Mouse (Mus musculus) stomach, postnatal 0 days (tissue): Measurements from ENCODE around the gene Sh3pxd2b. TPM values are rescaled to one million over a fixed set of nuclear protein-coding genes. Genes with fewer than 3 reads are reported as not detected.

Experiments
- ATAC-seq: fragments of 200-750 bp; cut with Nextera tagmentation; 2 replicates; pipeline ENCODE4 v1.8.0; 2017; ENCODE audit not compliant: low FRiP score, low TSS enrichment
- DNase-seq: peaks from one replicate; pipeline ENCODE4 v3.0.0-alpha.2; 2016; ENCODE audit warnings: low spot score
- H3K27ac ChIP-seq: fragments of 300-500 bp; sonication (generic); replicated peaks from 2 replicates; pipeline ENCODE4 v1.5.1; 2014; ENCODE audit warnings: mild to moderate bottlenecking, control low read depth
- H3K27me3 ChIP-seq: fragments of 300-500 bp; sonication (generic); 2 replicates; pipeline ENCODE4 v1.6.1; 2014; ENCODE audit warnings: low read length; ENCODE audit not compliant: control insufficient read depth, insufficient read depth
- H3K36me3 ChIP-seq: fragments of 300-500 bp; sonication (generic); 2 replicates; pipeline ENCODE4 v1.6.1; 2014; ENCODE audit warnings: low read length, mixed read lengths; ENCODE audit not compliant: control insufficient read depth, insufficient read depth
- H3K4me1 ChIP-seq: fragments of 300-500 bp; sonication (generic); replicated peaks from 2 replicates; pipeline ENCODE4 v1.6.1; 2014; ENCODE audit warnings: antibody characterized with exemption; ENCODE audit not compliant: control insufficient read depth, insufficient read depth
- H3K4me2 ChIP-seq: fragments of 300-500 bp; sonication (generic); replicated peaks from 2 replicates; pipeline ENCODE4 v1.6.1; 2014; ENCODE audit warnings: low read depth, mild to moderate bottlenecking, control low read depth, moderate library complexity
- H3K4me3 ChIP-seq: fragments of 300-500 bp; sonication (generic); 2 replicates; pipeline ENCODE4 v1.5.1; 2014; ENCODE audit warnings: low read depth, low read length, control low read depth
- H3K9ac ChIP-seq: fragments of 300-500 bp; sonication (generic); 2 replicates; pipeline ENCODE4 v1.6.1; 2014; ENCODE audit warnings: mild to moderate bottlenecking, low read length, control low read depth, mixed read lengths
- H3K9me3 ChIP-seq: fragments of 300-500 bp; sonication (generic); 2 replicates; pipeline ENCODE4 v1.6.1; 2016; ENCODE audit warnings: low read length; ENCODE audit not compliant: control insufficient read depth
- CTCF ChIP-seq: IDR thresholded peaks from 2 replicates; pipeline ENCODE4 v1.5.1; 2016; ENCODE audit warnings: antibody characterized with exemption, low read depth, mild to moderate bottlenecking, moderate library complexity
- EP300 ChIP-seq: optimal IDR thresholded peaks from 2 replicates; pipeline ENCODE3; 2016; ENCODE audit warnings: antibody characterized with exemption
- WGBS: fragments of 180-500 bp; shearing (Covaris S2); extraction: QIAGEN DNeasy Blood & Tissue Kit; methylation state at CpG from one replicate; pipeline ENCODE4 v1.1.7; 2014; 5-methylcytosine and 5-hydroxymethylcytosine counted together
- polyA plus RNA-seq: library from polyadenylated mRNA; unstranded; fragments of >200 nt; fragmentation: Nextera tagmentation; extraction: Ambion mirVana; gene quantifications from 2 replicates; pipeline ENCODE4 v1.2.1, GENCODE M21; 2015

Gene Sh3pxd2b
- polyA plus RNA-seq, 1 experiment from 2014 or later: 5.0 TPM

- Histone ChIP-seq H3K9ac (peak overlapping the region; percentile 96), H3K4me2 (peak overlapping the region; percentile 93), H3K4me3 (peak overlapping the region; percentile 94), H3K36me3 (no peaks in the 10 kb centered on the region), H3K27me3 (no peaks in the 10 kb centered on the region), H3K9me3 (no peaks in the 10 kb centered on the region), H3K4me1 (no peaks in the 10 kb centered on the region), H3K27ac (peak overlapping the region; percentile 95)
- DNase-seq: peak; percentile 58
- TF ChIP-seq CTCF: no peak; the same call in none of the 2 replicates
- no peak for TF ChIP-seq EP300
- WGBS: under 1% methylated on average over 43 of the region's 58 CpGs
- no peak for ATAC-seq
Measured at GRCm38 (mm10) chr11:32455507-32456141, 108.0 kb downstream of the Sh3pxd2b start.

DNA sequence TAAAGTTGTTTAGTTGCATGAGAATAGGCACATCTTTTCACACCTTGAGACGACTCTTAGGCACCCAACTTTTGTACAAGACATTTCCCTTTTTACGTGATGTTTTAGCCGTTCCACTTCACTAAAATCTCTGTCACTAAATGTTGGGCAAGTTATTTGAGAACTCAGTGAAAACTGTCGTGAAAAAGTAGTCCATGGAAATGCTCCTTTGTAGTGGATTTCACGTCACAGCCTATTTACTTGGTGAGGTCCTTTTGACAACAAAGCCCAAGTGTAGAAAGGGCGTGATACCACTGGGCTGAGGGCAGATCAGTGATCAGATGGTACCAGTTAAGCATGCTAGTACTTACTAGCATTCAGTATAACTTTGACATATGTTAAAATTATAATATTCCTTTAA lies 108.7 kb downstream of the Sh3pxd2b start:
- no peak overlapping the region for H3K27ac ChIP-seq

GRCm38 (mm10) chr11:32464282-32464681 lies 116.7 kb downstream of the Sh3pxd2b start:
- WGBS: 59% methylated on average over 2 of the region's 2 CpGs

More for the DNA sequence above, 108.7 kb downstream of the Sh3pxd2b start:
- ATAC-seq (no peak), DNase-seq (no peak)
- TF ChIP-seq EP300 (no peak), CTCF (no peak)
- no peaks in the 10 kb centered on the region for H3K27me3 ChIP-seq
- peak overlapping the region; percentile 93 for H3K4me2 ChIP-seq
- peak overlapping the region; percentile 94 for H3K4me3 ChIP-seq
- H3K9ac ChIP-seq: no peak overlapping the region; the same call in 1 of the 2 replicates
- H3K36me3 ChIP-seq: no peaks in the 10 kb centered on the region
- WGBS: 8% methylated on average over 6 of the region's 6 CpGs
- H3K9me3 ChIP-seq: no peaks in the 10 kb centered on the region
- no peaks in the 10 kb centered on the region for H3K4me1 ChIP-seq

DNA sequence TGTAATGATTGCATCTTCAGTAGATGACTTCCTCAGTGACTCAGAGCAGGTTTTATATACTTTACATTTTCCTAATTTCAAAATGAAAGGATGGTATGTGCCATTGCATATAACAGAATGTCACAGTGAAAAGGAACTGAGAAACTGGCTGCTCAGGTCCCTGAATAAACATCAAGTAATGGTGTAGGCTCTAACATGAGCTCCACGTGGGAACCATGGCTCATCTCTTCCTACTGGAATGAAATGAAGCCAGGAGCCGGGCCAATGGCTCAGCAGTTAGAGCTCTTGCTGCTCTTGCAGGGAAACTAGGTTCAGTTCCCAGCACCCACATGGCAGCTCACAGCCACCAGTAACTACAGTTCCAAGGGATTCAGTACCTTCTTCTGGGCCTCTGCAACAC lies 124.3 kb downstream of the Sh3pxd2b start:
- Histone ChIP-seq H3K27ac (no peak overlapping the region), H3K36me3 (no peaks in the 10 kb centered on the region), H3K27me3 (no peaks in the 10 kb centered on the region), H3K4me1 (no peaks in the 10 kb centered on the region), H3K4me2 (no peak overlapping the region), H3K9me3 (no peaks in the 10 kb centered on the region), H3K4me3 (no peak overlapping the region), H3K9ac (no peak overlapping the region)
- ATAC-seq (no peak), DNase-seq (no peak)
- TF ChIP-seq CTCF: no peak
- TF ChIP-seq EP300: no peak
- WGBS: 52% methylated on average over 2 of the region's 2 CpGs

More at GRCm38 (mm10) chr11:32464282-32464681, 116.7 kb downstream of the Sh3pxd2b start:
- Histone ChIP-seq H3K36me3 (no peaks in the 10 kb centered on the region), H3K4me1 (no peaks in the 10 kb centered on the region), H3K9ac (no peak overlapping the region), H3K27me3 (no peaks in the 10 kb centered on the region), H3K27ac (no peak overlapping the region), H3K4me2 (no peak overlapping the region), H3K9me3 (no peaks in the 10 kb centered on the region), H3K4me3 (no peak overlapping the region)
- no peak for TF ChIP-seq EP300
- no peak for TF ChIP-seq CTCF
- DNase-seq (no peak), ATAC-seq (no peak)

GRCm38 (mm10) chr11:32474725-32475124 lies 127.1 kb downstream of the Sh3pxd2b start:
- Histone ChIP-seq H3K9me3 (no peaks in the 10 kb centered on the region), H3K36me3 (no peaks in the 10 kb centered on the region), H3K27me3 (no peaks in the 10 kb centered on the region), H3K9ac (no peak overlapping the region), H3K4me2 (no peak overlapping the region), H3K4me3 (no peak overlapping the region), H3K27ac (no peak overlapping the region), H3K4me1 (no peaks in the 10 kb centered on the region)
- no peak for ATAC-seq
- no peak for TF ChIP-seq EP300
- TF ChIP-seq CTCF: no peak
- no peak for DNase-seq
- WGBS: 78% methylated on average over 3 of the region's 3 CpGs

- ATAC-seq (no peak), DNase-seq (no peak)
- H3K4me3 ChIP-seq: no peak overlapping the region
- no peaks in the 10 kb centered on the region for H3K27me3 ChIP-seq
- no peak overlapping the region for H3K9ac ChIP-seq
- H3K4me2 ChIP-seq: no peak overlapping the region
- no peaks in the 10 kb centered on the region for H3K4me1 ChIP-seq
- H3K27ac ChIP-seq: no peak overlapping the region
- WGBS: 69% methylated on average over 5 of the region's 5 CpGs
- no peaks in the 10 kb centered on the region for H3K36me3 ChIP-seq
- TF ChIP-seq EP300: no peak
- TF ChIP-seq CTCF: peak; percentile 32
- H3K9me3 ChIP-seq: no peaks in the 10 kb centered on the region
Measured at GRCm38 (mm10) chr11:32475487-32476236, 128.0 kb downstream of the Sh3pxd2b start.

Other genes with a start within 250 kb of the Sh3pxd2b start
- gene Il9r, start 147.5 kb upstream of the Sh3pxd2b start, polyA plus RNA-seq: 0.02 TPM in 1 of 2 replicates, not detected in the other
- 50.5 and 54.3 TPM in 2 replicates for gene Snrnp25, start 142.4 kb upstream of the Sh3pxd2b start, polyA plus RNA-seq
- 35.8 and 38.5 TPM in 2 replicates for gene Rhbdf1, start 125.5 kb upstream of the Sh3pxd2b start, polyA plus RNA-seq
- 19.9 and 22.1 TPM in 2 replicates for gene Mpg, start 121.3 kb upstream of the Sh3pxd2b start, polyA plus RNA-seq
- gene Nprl3, start 80.1 kb upstream of the Sh3pxd2b start, polyA plus RNA-seq: 28.0 and 28.2 TPM in 2 replicates
- 0.18 TPM in 1 of 2 replicates, not detected in the other for gene Hba-x, start 71.4 kb upstream of the Sh3pxd2b start, polyA plus RNA-seq
- gene Hba-a1, start 64.3 kb upstream of the Sh3pxd2b start, polyA plus RNA-seq: 317 and 411 TPM in 2 replicates
- gene Hbq1b, start 60.9 kb upstream of the Sh3pxd2b start, polyA plus RNA-seq: 0.18 TPM in 1 of 2 replicates, not detected in the other
- gene Hba-a2, start 51.3 kb upstream of the Sh3pxd2b start, polyA plus RNA-seq: 728 and 926 TPM in 2 replicates
- gene Hbq1a, start 47.8 kb upstream of the Sh3pxd2b start, polyA plus RNA-seq: not detected in 2 replicates
- gene Ubtd2, start 107.5 kb downstream of the Sh3pxd2b start, polyA plus RNA-seq: 16.7 and 18.6 TPM in 2 replicates
- gene Efcab9, start 184.3 kb downstream of the Sh3pxd2b start, polyA plus RNA-seq: 0.16 and 0.52 TPM in 2 replicates
- gene Stk10, start 185.5 kb downstream of the Sh3pxd2b start, polyA plus RNA-seq: 1.1 and 1.6 TPM in 2 replicates